Mouse (Mus musculus): ENCODE results near the gene Vwa3b.
A peak's percentile ranks its signal among the peaks of the same experiment; 100 is the strongest.
"Not testable (repeated sequence)": the region's sequence is repeated elsewhere in the genome, so short reads cannot be mapped to it uniquely, and the experiment has no call there.

Vwa3b gene

GRCm38 (mm10) chr1:37025962-37026686 lies at the start of gene Vwa3b:
Gene Vwa3b, plus strand, starts transcription at chr1:37026596.
- no peak for DNase-seq (ENCODE audit: low spot score in 2 of 2)

DNA sequence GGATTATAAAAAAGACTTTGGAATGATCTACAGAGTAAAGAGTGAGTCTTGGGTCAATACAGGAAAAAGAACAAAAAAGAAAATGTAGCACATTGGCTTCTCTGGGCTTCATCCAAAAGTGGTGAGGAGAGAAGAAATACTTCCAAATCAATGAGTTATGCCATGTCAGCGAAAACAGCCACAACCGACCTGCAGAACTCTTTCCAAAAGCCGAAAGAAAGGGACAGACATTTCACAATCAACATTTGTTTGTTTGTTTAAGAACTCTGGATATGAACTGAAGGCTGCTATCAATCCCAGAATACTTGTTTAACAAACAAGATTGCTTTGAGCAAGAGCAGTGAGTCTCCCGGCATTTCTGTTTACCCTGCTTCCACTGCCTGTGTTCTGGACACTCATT lies 49.6 kb upstream of the Vwa3b start:
- DNase-seq (ENCODE audit: low spot score in 2 of 2): no peak

DNA sequence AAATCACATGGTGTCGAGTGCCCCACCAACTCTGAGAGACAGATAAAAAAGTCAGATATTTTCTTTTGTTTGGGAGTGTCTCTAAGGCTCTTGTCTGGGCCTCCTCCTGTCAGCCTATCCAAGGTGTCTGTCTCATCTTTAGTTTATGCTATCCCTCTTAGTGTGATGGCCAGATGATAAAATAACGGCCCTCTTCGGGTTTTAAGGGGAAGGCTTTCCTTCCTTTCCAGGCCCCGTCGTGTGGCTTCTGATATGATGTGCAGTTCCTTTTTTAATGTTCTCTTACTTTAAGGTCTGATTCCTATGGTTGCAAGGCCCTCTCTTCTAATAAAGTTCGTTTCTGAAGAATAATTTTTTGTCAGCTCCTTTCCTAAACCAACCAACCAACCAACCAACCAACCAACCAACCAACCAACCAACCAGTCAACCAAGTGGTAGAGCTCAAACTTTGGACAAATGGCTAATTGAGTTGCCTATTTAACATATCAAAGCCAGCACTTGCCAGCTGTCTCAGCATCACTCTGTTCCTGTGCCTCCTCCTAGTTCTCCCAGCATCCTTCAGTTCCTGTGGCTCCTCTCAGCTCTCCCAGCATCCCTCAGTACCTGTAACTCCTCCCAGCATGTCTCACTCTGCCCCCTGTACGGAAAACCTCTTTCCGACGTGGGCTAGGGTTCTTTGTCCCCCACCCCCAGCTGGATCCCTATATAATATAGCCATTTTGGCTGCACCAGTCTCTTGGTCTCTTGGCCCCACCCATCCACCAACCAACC lies 44.0 kb upstream of the Vwa3b start:
- DNase-seq (ENCODE audit: low spot score in 2 of 2): no peak

GRCm38 (mm10) chr1:36983754-36984153 lies 42.6 kb upstream of the Vwa3b start:
- DNase-seq (ENCODE audit: low spot score in 2 of 2): no peak

- DNase-seq (ENCODE audit: low spot score in 2 of 2): no peak
Observed at GRCm38 (mm10) chr1:36984406-36984805, 42.0 kb upstream of the Vwa3b start.

DNA sequence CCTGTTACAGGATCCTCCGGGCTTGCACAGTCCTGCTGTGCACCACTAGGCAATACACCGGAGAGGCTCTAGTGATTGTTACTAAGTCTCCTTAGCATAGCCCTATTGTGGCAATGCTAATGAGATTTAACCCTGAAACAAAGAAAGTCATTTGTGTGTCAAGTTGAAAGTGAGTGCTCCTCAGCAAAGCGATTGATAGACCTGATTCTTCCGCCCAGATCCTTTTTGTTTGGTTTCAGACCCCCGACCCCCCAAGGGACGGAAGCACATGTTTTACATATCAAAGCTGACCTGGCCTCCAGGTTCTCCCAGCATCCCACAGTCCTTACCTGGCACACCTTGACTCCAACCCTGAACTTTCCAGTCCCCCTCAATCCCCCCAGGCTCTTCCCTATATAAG lies 40.5 kb upstream of the Vwa3b start:
- DNase-seq (ENCODE audit: low spot score in 2 of 2): no peak

DNA sequence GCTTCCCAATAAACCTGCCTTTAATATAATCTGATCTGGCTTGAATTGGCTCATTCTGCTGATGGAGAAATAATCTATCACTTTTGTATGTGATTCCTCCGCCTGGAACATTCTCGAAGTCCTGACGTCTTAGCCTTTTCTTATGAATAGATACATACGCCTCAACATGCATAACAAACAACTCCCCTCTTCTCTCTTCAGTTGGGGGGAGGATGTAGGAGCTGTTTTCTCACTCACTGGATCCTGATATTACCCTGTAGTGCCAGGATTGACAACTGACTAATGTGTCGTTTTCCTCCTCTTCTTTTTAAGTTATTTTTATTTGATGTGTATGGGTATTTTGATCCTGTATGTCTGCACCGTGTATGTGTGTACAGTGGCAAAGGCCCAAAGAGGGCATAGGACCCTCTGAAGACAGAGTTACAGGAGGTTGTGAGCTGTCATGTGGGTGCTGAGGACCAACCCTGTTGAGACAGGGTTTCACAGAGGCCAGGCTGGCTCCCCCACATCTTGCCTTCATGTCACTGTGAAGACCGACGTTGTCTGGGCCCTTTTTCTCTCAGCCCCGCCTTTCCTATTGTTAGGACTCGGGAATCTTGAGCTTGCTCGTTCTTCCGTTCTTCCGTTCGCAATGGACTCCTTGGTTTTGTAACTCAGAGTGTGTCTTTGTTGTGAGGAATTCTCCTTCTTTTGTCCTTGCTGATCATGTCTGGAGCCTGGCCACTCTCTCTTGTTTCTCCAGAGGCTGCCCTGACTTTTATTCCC lies 39.8 kb upstream of the Vwa3b start:
- no peak for DNase-seq (ENCODE audit: low spot score in 2 of 2)

GRCm38 (mm10) chr1:36987172-36988148 lies 38.9 kb upstream of the Vwa3b start:
- DNase-seq (ENCODE audit: low spot score in 2 of 2): no peak

- no peak for DNase-seq (ENCODE audit: low spot score in 2 of 2)
Observed at GRCm38 (mm10) chr1:36988161-36988560, 38.2 kb upstream of the Vwa3b start.

- no peak for DNase-seq (ENCODE audit: low spot score in 2 of 2)
Observed at GRCm38 (mm10) chr1:36988561-36988960, 37.8 kb upstream of the Vwa3b start.

DNA sequence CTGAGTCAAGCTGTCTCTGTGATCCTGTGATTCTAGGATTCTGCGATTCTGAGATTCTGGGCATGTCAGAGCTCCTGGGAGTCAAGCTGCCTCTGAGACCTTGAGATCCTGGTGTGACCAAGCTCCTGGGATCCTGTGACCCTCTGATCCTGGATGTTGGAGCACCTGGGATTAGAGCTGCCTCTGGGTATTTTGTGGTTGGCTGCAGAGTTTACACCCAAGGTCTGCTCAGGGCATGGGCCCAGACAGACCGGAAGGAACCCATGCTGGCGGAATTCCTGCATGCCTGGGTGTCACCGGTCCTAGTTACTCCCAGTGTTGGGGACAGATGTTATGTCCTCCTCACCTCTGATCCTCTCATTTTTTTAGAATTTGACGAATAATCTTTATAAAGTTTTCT lies 32.1 kb upstream of the Vwa3b start:
- DNase-seq (ENCODE audit: low spot score in 2 of 2): no peak

GRCm38 (mm10) chr1:36995760-36996159 lies 30.6 kb upstream of the Vwa3b start:
- DNase-seq (ENCODE audit: low spot score in 2 of 2): no peak

DNA sequence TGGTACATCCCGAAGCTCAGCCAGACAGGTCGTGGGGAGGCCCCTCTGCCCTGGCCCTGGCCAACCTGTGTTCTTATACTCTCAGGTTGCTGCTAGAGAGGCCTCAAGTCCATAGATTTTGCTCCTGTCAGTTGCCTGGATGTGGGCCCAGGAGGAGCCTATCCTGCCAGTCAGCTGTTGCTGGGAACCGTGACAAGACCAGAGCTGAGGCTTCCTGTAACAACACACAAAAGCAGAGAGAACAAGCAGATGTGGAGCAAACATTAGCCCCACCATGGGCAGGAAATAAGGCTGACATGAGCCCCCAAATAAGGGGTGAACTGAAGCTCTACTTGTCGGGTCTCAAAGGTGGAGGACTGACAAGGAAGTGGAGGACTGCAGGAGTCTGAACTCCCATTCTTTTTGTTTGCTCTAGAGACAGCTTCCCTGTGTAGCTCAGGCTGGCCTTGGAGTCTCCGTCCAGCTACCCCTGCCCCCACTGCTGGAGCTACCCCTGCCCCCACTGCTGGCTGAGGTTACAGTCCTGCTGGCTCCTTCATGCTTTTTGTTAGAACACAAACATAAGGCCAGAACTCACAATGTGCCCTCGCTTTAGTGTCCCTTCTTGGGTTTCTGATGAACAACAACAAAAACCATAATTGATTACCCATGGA lies 29.7 kb upstream of the Vwa3b start:
- no peak for DNase-seq (ENCODE audit: low spot score in 2 of 2)

- DNase-seq (ENCODE audit: low spot score in 2 of 2): no peak
Observed at GRCm38 (mm10) chr1:37000307-37000706, 26.1 kb upstream of the Vwa3b start.

DNA sequence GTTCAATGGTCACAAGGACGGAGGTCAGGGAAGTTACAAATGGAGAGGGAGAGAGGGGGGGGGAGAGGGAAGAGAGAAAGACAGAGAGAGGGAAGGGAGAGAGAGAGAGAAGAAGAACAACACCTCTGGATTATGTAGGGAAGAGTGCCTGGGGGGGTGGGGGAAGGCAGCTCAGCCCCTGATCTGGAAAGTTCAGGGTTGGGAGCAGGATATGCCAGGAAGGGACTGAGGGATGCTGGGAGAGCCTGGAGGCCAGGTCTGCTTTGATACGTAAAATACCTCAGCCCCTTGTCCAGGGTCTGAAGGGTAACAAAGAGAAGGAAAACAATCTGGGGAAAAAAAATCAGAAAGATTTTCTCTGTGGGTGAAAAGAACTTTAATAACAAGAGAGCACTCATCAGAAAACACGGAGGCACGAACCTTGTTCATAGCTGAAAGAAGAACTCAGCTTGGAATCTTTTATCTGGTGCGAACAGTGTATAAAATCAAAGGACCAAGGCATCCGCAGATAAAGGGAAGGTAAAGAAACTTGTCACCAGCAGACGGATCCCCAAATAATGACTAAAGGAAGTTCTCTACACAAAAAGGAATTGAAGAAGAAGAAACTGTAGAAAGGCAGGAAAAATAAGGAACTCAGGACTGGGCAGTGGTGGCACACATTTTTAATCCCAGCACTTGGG lies 24.6 kb upstream of the Vwa3b start:
- DNase-seq (ENCODE audit: low spot score in 2 of 2): no peak

GRCm38 (mm10) chr1:37002316-37003008 lies 23.9 kb upstream of the Vwa3b start:
- DNase-seq (ENCODE audit: low spot score in 2 of 2): no peak

DNA sequence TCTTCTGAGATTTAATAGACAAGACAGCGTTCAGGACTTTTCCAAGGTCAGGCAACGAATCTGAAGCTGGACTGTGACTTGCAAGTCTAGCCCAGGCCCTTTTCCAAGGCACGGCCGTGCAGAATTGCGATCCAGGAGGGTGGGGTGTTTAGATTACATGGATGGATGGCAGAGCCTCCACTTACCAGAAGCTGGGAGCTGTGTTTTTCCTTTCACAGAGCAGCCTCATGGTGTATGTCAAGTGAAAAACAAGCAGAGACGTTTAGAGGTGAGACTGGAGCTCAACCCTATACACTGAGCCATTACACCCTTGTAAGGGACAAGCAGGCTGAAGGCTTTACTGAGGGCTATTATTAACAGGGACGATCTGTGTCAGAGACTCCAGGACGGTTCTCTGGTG lies 21.9 kb upstream of the Vwa3b start:
- no peak for DNase-seq (ENCODE audit: low spot score in 2 of 2)

GRCm38 (mm10) chr1:37005036-37005435 lies 21.4 kb upstream of the Vwa3b start:
- DNase-seq (ENCODE audit: low spot score in 2 of 2): no peak

DNA sequence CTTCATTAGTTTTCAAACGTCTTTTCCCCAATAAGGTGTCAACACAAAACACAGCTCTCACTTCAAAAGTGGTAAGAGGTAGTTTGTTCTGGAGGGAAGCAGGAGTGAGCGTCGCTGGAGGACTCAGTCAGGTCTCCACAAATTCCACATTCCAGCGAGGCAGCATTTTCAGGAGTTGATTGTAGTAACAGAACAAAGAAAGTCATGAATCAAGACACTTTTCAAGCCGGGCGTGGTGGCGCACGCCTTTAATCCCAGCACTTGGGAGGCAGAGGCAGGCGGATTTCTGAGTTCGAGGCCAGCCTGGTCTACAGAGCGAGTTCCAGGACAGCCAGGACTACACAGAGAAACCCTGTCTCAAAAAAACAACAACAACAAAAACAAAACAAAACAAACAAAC lies 19.9 kb upstream of the Vwa3b start:
- DNase-seq (ENCODE audit: low spot score in 2 of 2): not testable (repeated sequence)

DNA sequence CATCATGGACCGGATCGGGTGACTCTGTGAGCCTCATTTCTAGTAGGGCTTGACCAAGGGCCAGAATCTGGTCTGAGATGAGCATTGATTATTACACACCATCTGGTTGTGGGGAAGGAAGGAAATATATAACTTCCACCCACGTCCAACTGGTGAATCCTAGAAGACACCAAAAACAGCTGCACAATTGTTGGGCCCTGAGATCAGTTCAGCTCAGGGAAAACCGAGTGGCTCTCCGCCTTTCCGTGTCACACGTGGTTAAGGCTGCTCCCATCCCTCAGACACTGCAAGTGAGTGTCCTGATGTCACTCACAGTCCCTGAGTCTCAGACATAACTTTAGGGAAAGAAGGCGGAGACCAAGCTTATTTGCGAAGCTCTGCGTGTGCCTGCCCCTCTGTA lies 16.5 kb upstream of the Vwa3b start:
- DNase-seq (ENCODE audit: low spot score in 2 of 2): peak in 1 of 2 experiments; percentile 13
